ENCODE assay signal across 14 mouse cellular contexts in the genomic region with DNA sequence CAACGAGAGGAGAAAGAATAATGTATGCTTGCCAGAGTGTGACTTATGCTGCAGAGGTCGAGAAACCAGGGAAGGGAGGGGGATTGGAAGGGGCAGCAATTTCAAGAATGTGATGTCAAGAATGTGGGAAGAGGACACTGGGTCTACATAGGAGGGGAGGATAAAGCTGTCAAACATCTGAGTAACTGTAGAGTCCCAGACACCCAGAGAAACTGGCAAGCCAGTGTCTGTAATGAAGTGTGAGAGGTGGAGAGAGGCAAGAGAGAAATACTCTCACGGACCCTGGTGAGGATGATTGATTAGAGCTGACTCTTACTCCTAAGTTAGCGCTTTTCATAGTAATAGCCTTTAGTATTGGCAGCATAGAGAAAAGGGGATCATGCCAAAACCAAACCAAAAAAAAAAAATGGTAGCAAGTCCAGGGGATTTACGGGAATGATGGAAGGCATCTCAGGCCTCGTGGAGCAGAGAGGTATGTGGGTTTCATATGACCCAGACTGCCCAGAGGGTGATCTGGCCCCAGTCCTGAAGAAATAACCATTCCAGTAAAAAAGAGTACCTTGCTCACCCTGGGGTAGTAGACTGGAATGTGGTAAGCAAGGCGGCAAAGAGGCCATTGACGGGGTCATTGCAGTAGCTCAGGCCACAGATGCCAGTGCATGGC.
DNase-seq lines count a peak whose midpoint lies in the region; ATAC-seq and TF ChIP-seq lines count a peak whose summit lies in the region.
"Had no signal": no experiment of that assay in that cellular context is flagged by ENCODE, and none has a peak within 500 bp of the region (broad histone marks: within the 10 kb centered on the region; RNA-seq: fewer than 3 reads in every experiment).

No protein-coding gene starts in this region.

- no peak for ATAC-seq in heart, embryonic 13.5 days (ENCODE audit: extremely low read depth, insufficient number of reproducible peaks, low FRiP score, low TSS enrichment)
- peak; percentile 92 for ATAC-seq in lung, embryonic 15.5 days (ENCODE audit: borderline replicate concordance, extremely low read depth, low FRiP score, low TSS enrichment)
- no peak for ATAC-seq in kidney, postnatal 0 days (replicated peaks; ENCODE audit: low FRiP score, low read depth)
- ATAC-seq: forebrain, embryonic 15.5 days; inflammation-experienced regulatory T-cells, adult 6 months had no signal

- peak overlapping the region; percentile 8; the same call in 1 of the 2 replicates for H3K4me2 ChIP-seq in heart, embryonic 13.5 days
- no peak overlapping the region for H3K4me2 ChIP-seq in lung, embryonic 15.5 days
- H3K4me2 ChIP-seq in kidney, postnatal 0 days (ENCODE audit: low read length), result no peak overlapping the region
- H3K4me2 ChIP-seq: forebrain, embryonic 15.5 days; liver, embryonic 15.5 days had no signal

- peaks cover 46% of the 10 kb centered on the region for H3K4me1 ChIP-seq in heart, embryonic 13.5 days
- H3K4me1 ChIP-seq in lung, embryonic 15.5 days, result peaks cover 47% of the 10 kb centered on the region
- H3K4me1 ChIP-seq in kidney, postnatal 0 days (replicated peaks; ENCODE audit: insufficient read depth, low read length), result peaks cover 21% of the 10 kb centered on the region; the same call in 1 of the 2 replicates
- H3K4me1 ChIP-seq: forebrain, embryonic 15.5 days had no signal

- WGBS in heart, embryonic 13.5 days, result 40% methylated on average over 8 of the region's 8 CpGs
- WGBS in lung, embryonic 15.5 days, result 33% methylated on average over 8 of the region's 8 CpGs
- 30% methylated on average over 8 of the region's 8 CpGs for WGBS in kidney, postnatal 0 days

- peak overlapping the region; percentile 67 for H3K27ac ChIP-seq in heart, embryonic 13.5 days (replicated peaks)
- peak overlapping the region; percentile 72 for H3K27ac ChIP-seq in lung, embryonic 15.5 days
- H3K27ac ChIP-seq in kidney, postnatal 0 days, result peak overlapping the region; percentile 54
- H3K27ac ChIP-seq: forebrain, embryonic 15.5 days; liver, embryonic 15.5 days; stomach, postnatal 0 days had no signal

- no peaks in the 10 kb centered on the region for H3K36me3 ChIP-seq in heart, embryonic 13.5 days
- no peaks in the 10 kb centered on the region for H3K36me3 ChIP-seq in lung, embryonic 15.5 days
- H3K36me3 ChIP-seq in kidney, postnatal 0 days (ENCODE audit: insufficient read depth, low read length), result no peaks in the 10 kb centered on the region
- H3K36me3 ChIP-seq: forebrain, embryonic 15.5 days; liver, embryonic 15.5 days had no signal

- DNase-seq in heart, adult 8-10 months (ENCODE audit: low spot score), result no peak
- no peak for DNase-seq in lung, postnatal 14 days
- DNase-seq in kidney, postnatal 0 days (ENCODE audit: low spot score), result peak; percentile 84
- peak; percentile 49 for DNase-seq in yolk sac, embryonic 10.5 days (ENCODE audit: low spot score)
- no peak for DNase-seq in T-cell, adult 2 months (ENCODE audit: low spot score)
- no peak for DNase-seq in cerebellum, adult 9-11 months
- DNase-seq: B cell, adult 2 months; cerebellum, adult 11-12 months had no signal

- no peaks in the 10 kb centered on the region for H3K9me3 ChIP-seq in heart, embryonic 13.5 days
- H3K9me3 ChIP-seq in lung, embryonic 15.5 days, result no peaks in the 10 kb centered on the region
- no peaks in the 10 kb centered on the region for H3K9me3 ChIP-seq in kidney, postnatal 0 days (replicated peaks; ENCODE audit: low read length)
- H3K9me3 ChIP-seq: forebrain, embryonic 15.5 days; liver, embryonic 15.5 days had no signal

- no peak overlapping the region for H3K9ac ChIP-seq in heart, embryonic 13.5 days
- no peak overlapping the region for H3K9ac ChIP-seq in lung, embryonic 15.5 days
- H3K9ac ChIP-seq in kidney, postnatal 0 days (ENCODE audit: low read depth, low read length), result no peak overlapping the region
- H3K9ac ChIP-seq: forebrain, embryonic 15.5 days; liver, embryonic 15.5 days had no signal

- TF ChIP-seq CTCF in kidney, postnatal 0 days (IDR thresholded peaks at IDR 0.05; ENCODE audit: low read depth), result no peak

- H3K4me3 ChIP-seq in heart, embryonic 13.5 days, result no peak overlapping the region
- no peak overlapping the region for H3K4me3 ChIP-seq in lung, embryonic 15.5 days
- no peak overlapping the region for H3K4me3 ChIP-seq in kidney, postnatal 0 days (replicated peaks; ENCODE audit: low read depth, low read length)
- H3K4me3 ChIP-seq: forebrain, embryonic 15.5 days; liver, embryonic 15.5 days had no signal

- no peaks in the 10 kb centered on the region for H3K27me3 ChIP-seq in heart, embryonic 13.5 days (replicated peaks)
- no peaks in the 10 kb centered on the region for H3K27me3 ChIP-seq in lung, embryonic 15.5 days
- H3K27me3 ChIP-seq in kidney, postnatal 0 days (ENCODE audit: insufficient read depth, low read length), result no peaks in the 10 kb centered on the region
- H3K27me3 ChIP-seq: forebrain, embryonic 15.5 days; liver, embryonic 15.5 days had no signal

Comparison
In these comparisons a context has a peak if more than half of its experiments do, and no peak if none do; other contexts are left out.
1. DNase-seq: peak in kidney, postnatal 0 days (single experiment) and yolk sac, embryonic 10.5 days (single experiment); none in heart, adult 8-10 months (single experiment), lung, postnatal 14 days (single experiment), T-cell, adult 2 months (single experiment) and cerebellum, adult 9-11 months (single experiment).
2. Peak in every context shown above with its lines, with median percentiles within 50 percentile points of each other: H3K27ac ChIP-seq.